Mouse (Mus musculus) E14TG2a.4 (cell line): ENCODE results near the gene Sars2.

Experiments
- H3K27me3 ChIP-seq: 2 replicates; pipeline ENCODE4 v1.6.1; 2014; ENCODE audit warnings: low read length, control low read depth; ENCODE audit not compliant: insufficient read depth
- H3K36me3 ChIP-seq: 2 replicates; pipeline ENCODE4 v1.6.1; 2014; ENCODE audit warnings: low read length, control low read depth; ENCODE audit not compliant: insufficient read depth
- H3K4me1 ChIP-seq: replicated peaks from 2 replicates; pipeline ENCODE4 v1.6.1; 2014; ENCODE audit warnings: low read depth, low read length, control low read depth
- H3K4me3 ChIP-seq: replicated peaks from 2 replicates; pipeline ENCODE4 v1.5.1; 2014; ENCODE audit warnings: mild to moderate bottlenecking, low read length
- H3K9me3 ChIP-seq: 2 replicates; pipeline ENCODE4 v1.6.1; 2014; ENCODE audit warnings: low read length, control low read depth
- CTCF ChIP-seq: conservative IDR thresholded peaks from 2 replicates; pipeline ENCODE4 v1.5.1; 2014; ENCODE audit warnings: low read length
- NANOG ChIP-seq: IDR thresholded peaks from 2 replicates; pipeline ENCODE4 v1.6.1; 2014; ENCODE audit warnings: borderline replicate concordance, low read length, mixed read lengths
- POU5F1 ChIP-seq: IDR thresholded peaks from 2 replicates; pipeline ENCODE4 v1.6.1; 2014; ENCODE audit warnings: low read length, borderline replicate concordance

Sars2 gene

GRCm38 (mm10) chr7:28735701-28736100, 6.1 kb upstream of the Sars2 start:
- peaks cover 44% of the 10 kb centered on the region for H3K36me3 ChIP-seq
- TF ChIP-seq NANOG (no peak), CTCF (no peak), POU5F1 (no peak)
- no peaks in the 10 kb centered on the region for H3K27me3 ChIP-seq
- H3K9me3 ChIP-seq = peaks cover 8% of the 10 kb centered on the region
- H3K4me1 ChIP-seq = peaks cover 81% of the 10 kb centered on the region
- peak overlapping the region; percentile 76 for H3K4me3 ChIP-seq

DNA sequence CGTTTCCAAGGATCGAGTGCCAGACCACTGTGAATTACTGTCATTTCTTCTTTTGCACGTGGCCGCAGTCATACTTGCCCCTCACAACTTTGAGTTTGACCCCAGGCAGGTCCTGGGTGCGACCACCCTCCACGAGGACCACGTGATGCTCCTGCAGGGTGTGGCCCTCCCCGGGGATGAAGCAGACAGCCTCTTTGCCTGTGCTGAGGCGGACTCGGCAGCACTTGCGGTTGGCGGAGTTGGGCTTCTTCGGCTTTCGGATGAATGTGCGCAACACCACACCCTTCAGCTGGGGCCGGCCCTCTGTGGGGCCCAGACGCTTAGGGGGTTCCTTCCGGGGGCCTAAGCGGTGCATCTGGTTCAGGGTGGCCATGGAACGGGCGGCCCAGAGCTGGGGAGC, 2.0 kb upstream of the Sars2 start:
- no peaks in the 10 kb centered on the region for H3K27me3 ChIP-seq
- peaks cover 54% of the 10 kb centered on the region for H3K36me3 ChIP-seq
- no peaks in the 10 kb centered on the region for H3K9me3 ChIP-seq
- H3K4me3 ChIP-seq = peak overlapping the region; percentile 98
- TF ChIP-seq CTCF = no peak
- peaks cover 67% of the 10 kb centered on the region for H3K4me1 ChIP-seq

DNA sequence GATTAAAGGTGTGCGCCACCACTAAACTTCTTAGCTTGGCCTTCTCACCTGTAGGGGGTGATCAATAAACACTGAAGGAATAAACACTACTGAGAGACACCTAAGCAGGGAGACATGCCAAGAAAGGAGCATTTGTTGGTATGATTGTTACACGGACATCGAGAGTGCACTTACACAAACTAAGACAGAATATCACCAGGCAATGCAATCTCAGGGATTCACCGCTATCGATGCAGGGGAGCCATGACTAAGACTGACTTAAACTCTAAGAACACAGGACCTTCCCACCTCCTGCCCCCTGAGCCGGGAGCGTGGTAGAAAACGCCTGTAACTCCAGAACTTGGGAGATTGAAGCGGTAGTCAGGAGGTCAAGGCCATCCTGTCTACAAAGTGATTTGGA, 843 bp upstream of the Sars2 start:
- H3K36me3 ChIP-seq = peaks cover 65% of the 10 kb centered on the region
- TF ChIP-seq POU5F1 (no peak), CTCF (no peak), NANOG (no peak)

GRCm38 (mm10) chr7:28741368-28741708, 454 bp upstream of the Sars2 start:
- peaks cover 66% of the 10 kb centered on the region for H3K36me3 ChIP-seq

More for the DNA sequence above, 843 bp upstream of the Sars2 start:
- no peaks in the 10 kb centered on the region for H3K27me3 ChIP-seq
- H3K4me1 ChIP-seq = peaks cover 58% of the 10 kb centered on the region
- H3K9me3 ChIP-seq = no peaks in the 10 kb centered on the region
- peak overlapping the region; percentile 98 for H3K4me3 ChIP-seq

GRCm38 (mm10) chr7:28749935-28750334, 8.1 kb downstream of the Sars2 start:
- Histone ChIP-seq H3K27me3 (peaks cover 5% of the 10 kb centered on the region; the same call in 1 of the 2 replicates), H3K4me1 (peaks cover 34% of the 10 kb centered on the region), H3K36me3 (peaks cover 82% of the 10 kb centered on the region), H3K4me3 (no peak overlapping the region), H3K9me3 (no peaks in the 10 kb centered on the region)
- TF ChIP-seq CTCF (no peak), NANOG (no peak), POU5F1 (no peak)

More at GRCm38 (mm10) chr7:28741368-28741708, 454 bp upstream of the Sars2 start:
- Histone ChIP-seq H3K9me3 (no peaks in the 10 kb centered on the region), H3K27me3 (no peaks in the 10 kb centered on the region), H3K4me3 (peak overlapping the region; percentile 98), H3K4me1 (peaks cover 54% of the 10 kb centered on the region)
- TF ChIP-seq NANOG (no peak), CTCF (no peak), POU5F1 (no peak)

DNA sequence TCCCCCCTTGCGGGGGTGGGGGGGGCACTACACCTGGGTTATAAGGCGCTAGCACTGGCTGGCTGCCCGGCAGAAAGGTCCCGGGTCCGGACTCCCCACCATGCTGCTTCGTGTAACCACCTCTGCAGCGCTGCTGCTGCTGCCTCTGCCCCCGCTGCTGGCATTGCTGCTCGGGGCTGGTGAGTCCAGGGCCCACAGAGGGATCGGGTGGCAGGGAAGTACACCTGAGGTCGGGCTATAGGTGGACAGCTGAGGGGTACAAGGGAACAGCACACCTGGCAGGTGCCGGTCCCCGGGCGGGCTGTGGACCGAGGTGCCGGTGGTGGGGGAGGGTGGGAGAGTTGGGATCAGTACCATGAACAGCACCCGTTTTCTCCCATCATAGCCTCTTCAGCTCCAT, 14.3 kb downstream of the Sars2 start, which contains the start of gene Ccer2:
TSS of gene Ccer2 (plus strand) at position 96 of the 400 bp plus-strand sequence.
- no peak for TF ChIP-seq CTCF
- TF ChIP-seq NANOG = no peak
- no peak for TF ChIP-seq POU5F1
- H3K9me3 ChIP-seq = no peaks in the 10 kb centered on the region
- H3K4me1 ChIP-seq = peaks cover 58% of the 10 kb centered on the region
- peaks cover 40% of the 10 kb centered on the region for H3K36me3 ChIP-seq
- peaks cover 33% of the 10 kb centered on the region for H3K27me3 ChIP-seq
- H3K4me3 ChIP-seq = peak within 1 kb of the TSS; percentile 73

DNA sequence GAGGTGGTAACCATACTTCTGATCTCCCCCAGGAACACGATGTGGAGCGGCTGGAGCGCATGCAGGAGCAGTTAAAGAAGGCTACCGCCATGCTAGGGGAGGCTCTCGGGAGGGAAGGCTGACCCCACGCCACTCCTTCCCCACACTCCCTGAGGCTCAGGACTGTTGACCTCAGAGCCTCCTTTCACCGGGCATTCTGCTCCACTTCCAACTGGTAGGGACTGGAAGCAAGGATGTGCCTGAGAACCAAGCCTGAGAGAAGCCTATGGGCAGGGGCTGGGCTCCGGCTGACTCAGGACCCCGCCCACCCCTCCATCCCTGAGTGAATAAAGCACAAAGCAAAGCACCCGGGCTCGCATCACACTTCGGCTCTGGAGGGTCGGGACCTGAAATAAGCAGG, 16.8 kb downstream of the Sars2 start:
- no peak overlapping the region for H3K4me3 ChIP-seq
- no peaks in the 10 kb centered on the region for H3K9me3 ChIP-seq
- H3K4me1 ChIP-seq = peaks cover 65% of the 10 kb centered on the region
- TF ChIP-seq POU5F1 (no peak), NANOG (no peak), CTCF (no peak)
- H3K27me3 ChIP-seq = peaks cover 33% of the 10 kb centered on the region
- peaks cover 48% of the 10 kb centered on the region for H3K36me3 ChIP-seq

DNA sequence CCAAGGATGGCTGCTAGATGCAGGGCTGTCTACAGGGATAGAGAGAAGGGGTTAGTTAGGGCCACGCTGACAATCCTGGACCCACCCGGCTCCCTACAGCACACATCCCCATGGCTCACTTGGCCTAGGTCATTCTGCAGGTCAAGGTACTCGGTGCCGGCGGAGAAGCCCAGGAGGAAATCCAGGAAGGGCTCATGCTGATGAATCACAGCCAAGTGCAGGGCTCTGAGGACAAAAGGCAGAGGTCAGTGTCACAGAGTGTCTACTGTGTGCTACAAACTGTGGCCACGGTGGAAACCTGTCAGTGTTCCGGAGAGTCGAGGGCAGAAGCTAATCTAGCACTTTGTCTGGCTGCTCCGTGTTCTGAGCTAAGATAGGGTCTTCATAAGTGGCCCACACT, 20.1 kb downstream of the Sars2 start:
- Histone ChIP-seq H3K9me3 (no peaks in the 10 kb centered on the region), H3K36me3 (peaks cover 39% of the 10 kb centered on the region), H3K27me3 (peaks cover 8% of the 10 kb centered on the region), H3K4me1 (peaks cover 66% of the 10 kb centered on the region), H3K4me3 (0 out of 2 replicates have a peak overlapping the region, but pooled peaks have one; percentile 7)
- TF ChIP-seq POU5F1 (no peak), CTCF (no peak), NANOG (no peak)

DNA sequence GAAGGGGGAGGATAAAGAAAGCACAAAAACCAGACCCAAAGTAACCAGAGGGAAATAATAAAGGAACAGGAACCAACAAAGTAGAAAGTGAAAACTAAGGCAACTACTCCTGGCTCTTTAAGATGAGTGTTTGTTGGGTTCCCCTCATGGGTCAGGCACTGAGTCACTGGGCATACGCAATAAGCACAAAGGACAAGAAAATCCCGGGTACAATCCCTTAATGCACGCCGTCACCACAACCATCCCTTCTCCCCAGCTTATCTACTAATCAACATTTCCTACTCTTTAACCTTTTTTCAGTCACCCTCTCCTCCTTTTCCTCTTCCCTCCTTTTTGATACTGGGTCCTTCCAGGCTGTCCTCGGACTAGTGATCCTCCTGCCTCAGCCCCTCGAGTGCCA, 23.4 kb downstream of the Sars2 start:
- TF ChIP-seq POU5F1 (no peak), CTCF (no peak)
- 0 out of 2 replicates have a peak, but pooled peaks cover 2% of the 10 kb centered on the region for H3K27me3 ChIP-seq
- peaks cover 42% of the 10 kb centered on the region for H3K4me1 ChIP-seq
- peak overlapping the region; percentile 92 for H3K4me3 ChIP-seq
- peaks cover 32% of the 10 kb centered on the region for H3K36me3 ChIP-seq
- H3K9me3 ChIP-seq = no peaks in the 10 kb centered on the region
